In genomic region chr10:108800776-108801175, GRCm38 (mm10) we compare ENCODE assay signal across 13 mouse cellular contexts.
"Had no signal": no experiment of that assay in that cellular context is flagged by ENCODE, and none has a peak within 500 bp of the region (broad histone marks: within the 10 kb centered on the region; RNA-seq: fewer than 3 reads in every experiment).

No protein-coding gene starts in this region.

- H3K27me3 ChIP-seq: midbrain, embryonic 12.5 days; neural tube, embryonic 12.5 days; stomach, embryonic 15.5 days had no signal

- H3K9me3 ChIP-seq: midbrain, embryonic 10.5 days; midbrain, embryonic 12.5 days; neural tube, embryonic 12.5 days; stomach, embryonic 15.5 days had no signal

- H3K4me2 ChIP-seq: lung, embryonic 14.5 days; midbrain, embryonic 12.5 days; neural tube, embryonic 12.5 days; stomach, embryonic 15.5 days had no signal

- H3K9ac ChIP-seq: lung, embryonic 14.5 days; midbrain, embryonic 12.5 days; neural tube, embryonic 12.5 days; stomach, embryonic 15.5 days had no signal

- H3K4me3 ChIP-seq: midbrain, embryonic 10.5 days; midbrain, embryonic 12.5 days; neural tube, embryonic 12.5 days; stomach, embryonic 15.5 days had no signal

- DNase-seq: lung, embryonic 14.5 days; lung, postnatal 10 days; lung, postnatal 4 days; midbrain, embryonic 14.5 days; right cerebral cortex, postnatal 14 days; thymus, adult 2 months; thymus, postnatal 25 days; thymus, postnatal 4 days had no signal

- H3K36me3 ChIP-seq: midbrain, embryonic 10.5 days; midbrain, embryonic 12.5 days; neural tube, embryonic 12.5 days; stomach, embryonic 15.5 days had no signal

- H3K4me1 ChIP-seq: midbrain, embryonic 10.5 days; midbrain, embryonic 12.5 days; neural tube, embryonic 12.5 days; stomach, embryonic 15.5 days had no signal

- H3K27ac ChIP-seq: midbrain, embryonic 10.5 days; midbrain, embryonic 12.5 days; neural tube, embryonic 12.5 days; stomach, embryonic 15.5 days; stomach, postnatal 0 days had no signal
